ENCODE assay signal across 18 mouse cellular contexts in the genomic region with DNA sequence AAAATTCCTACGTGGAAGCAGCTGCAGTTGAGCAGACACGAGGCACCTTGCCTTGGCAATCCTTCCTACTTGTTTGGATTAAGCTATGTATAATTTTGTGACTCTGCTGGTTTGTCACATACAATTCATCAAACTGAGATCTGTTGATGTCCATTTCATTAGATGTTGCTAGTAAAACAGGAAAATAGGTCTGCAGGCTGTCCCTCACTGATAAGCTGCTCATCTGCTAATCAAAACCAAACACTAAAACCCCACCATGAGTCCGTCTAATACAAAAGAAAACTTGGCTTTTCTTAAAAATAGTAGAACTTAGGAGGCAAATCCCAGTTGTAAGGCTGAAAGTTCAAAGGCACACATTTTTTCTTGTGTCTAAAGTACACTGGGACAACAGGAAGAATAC.
A peak's percentile ranks its signal among the peaks of the same experiment; 100 is the strongest.
DNase-seq lines count a peak whose midpoint lies in the region; ATAC-seq and TF ChIP-seq lines count a peak whose summit lies in the region.
"Had no signal": no experiment of that assay in that cellular context is flagged by ENCODE, and none has a peak within 500 bp of the region (broad histone marks: within the 10 kb centered on the region; RNA-seq: fewer than 3 reads in every experiment).

No protein-coding gene starts in this region.

- 22% methylated on average over 3 of the region's 3 CpGs for WGBS in liver, embryonic 13.5 days (ENCODE audit: insufficient replicate concordance)
- 47% methylated on average over 3 of the region's 3 CpGs for WGBS in liver, postnatal 0 days (ENCODE audit: insufficient replicate concordance)

- no peak overlapping the region for H3K4me3 ChIP-seq in liver, embryonic 13.5 days (replicated peaks)
- no peak overlapping the region for H3K4me3 ChIP-seq in liver, postnatal 0 days (ENCODE audit: low read depth, low read length)
- H3K4me3 ChIP-seq: embryonic facial prominence, embryonic 13.5 days; heart, embryonic 12.5 days; hindbrain, embryonic 12.5 days had no signal

- no peaks in the 10 kb centered on the region for H3K9me3 ChIP-seq in liver, embryonic 13.5 days (replicated peaks)
- H3K9me3 ChIP-seq in liver, postnatal 0 days (ENCODE audit: low read length): no peaks in the 10 kb centered on the region
- H3K9me3 ChIP-seq: embryonic facial prominence, embryonic 13.5 days; heart, embryonic 12.5 days; hindbrain, embryonic 12.5 days had no signal

- DNase-seq in liver, embryonic 13.5 days: peak; percentile 11
- no peak for DNase-seq in liver, postnatal 0 days
- DNase-seq in gastrocnemius, postnatal 10 days: no peak
- no peak for DNase-seq in left cerebral cortex, postnatal 14 days (ENCODE audit: low spot score in 2 of 2)
- DNase-seq in urinary bladder, adult 18-20 months (ENCODE audit: low spot score in 2 of 2): no peak
- DNase-seq: adrenal gland, adult 8-10 months; adrenal gland, postnatal 36 days; cerebellum, adult 11 months; cerebellum, adult 9-10 months; cerebellum, postnatal 25 days; heart, postnatal 36 days had no signal

- TF ChIP-seq CTCF in liver, postnatal 0 days (IDR thresholded peaks at IDR 0.05; ENCODE audit: low read depth): no peak

- peak; percentile 42; the same call in 1 of the 2 replicates for TF ChIP-seq EP300 in liver, postnatal 0 days (IDR thresholded peaks at IDR 0.05; ENCODE audit: low read depth)

- peak; percentile 39; the same call in 1 of the 2 replicates for ATAC-seq in common myeloid progenitor, adult 5-6 weeks (replicated peaks; ENCODE audit: low read depth, poor library complexity, severe bottlenecking)
- peak; percentile 70 for ATAC-seq in liver, embryonic 13.5 days (ENCODE audit: low read depth)
- ATAC-seq in liver, postnatal 0 days: no peak
- ATAC-seq: forebrain, embryonic 14.5 days; hindbrain, embryonic 16.5 days; inflammation-experienced regulatory T-cells, adult 6 months had no signal

- no peaks in the 10 kb centered on the region for H3K36me3 ChIP-seq in liver, embryonic 13.5 days
- H3K36me3 ChIP-seq in liver, postnatal 0 days (replicated peaks; ENCODE audit: insufficient read depth, low read length): no peaks in the 10 kb centered on the region
- H3K36me3 ChIP-seq: embryonic facial prominence, embryonic 13.5 days; heart, embryonic 12.5 days; hindbrain, embryonic 12.5 days had no signal

- intact Hi-C loops in left cerebral cortex, postnatal 14 days (cut with DNase I): no loop called here

- H3K4me1 ChIP-seq in liver, embryonic 13.5 days (replicated peaks): peaks cover 32% of the 10 kb centered on the region
- H3K4me1 ChIP-seq in liver, postnatal 0 days (ENCODE audit: insufficient read depth): no peaks in the 10 kb centered on the region
- H3K4me1 ChIP-seq: embryonic facial prominence, embryonic 13.5 days; heart, embryonic 12.5 days; hindbrain, embryonic 12.5 days had no signal

- no peaks in the 10 kb centered on the region for H3K27me3 ChIP-seq in liver, embryonic 13.5 days
- no peaks in the 10 kb centered on the region for H3K27me3 ChIP-seq in liver, postnatal 0 days (ENCODE audit: insufficient read depth, low read length)
- H3K27me3 ChIP-seq: embryonic facial prominence, embryonic 13.5 days; heart, embryonic 12.5 days; hindbrain, embryonic 12.5 days had no signal

- no peak overlapping the region for H3K9ac ChIP-seq in liver, embryonic 13.5 days
- H3K9ac ChIP-seq in liver, postnatal 0 days (replicated peaks): no peak overlapping the region
- H3K9ac ChIP-seq: embryonic facial prominence, embryonic 13.5 days; heart, embryonic 12.5 days; hindbrain, embryonic 12.5 days had no signal

- H3K4me2 ChIP-seq in liver, embryonic 13.5 days: peak overlapping the region; percentile 15; the same call in 1 of the 2 replicates
- H3K4me2 ChIP-seq in liver, postnatal 0 days (ENCODE audit: low read depth, low read length): no peak overlapping the region
- H3K4me2 ChIP-seq: embryonic facial prominence, embryonic 13.5 days; heart, embryonic 12.5 days; hindbrain, embryonic 12.5 days had no signal

- peak overlapping the region; percentile 58; the same call in 1 of the 2 replicates for H3K27ac ChIP-seq in liver, embryonic 13.5 days
- H3K27ac ChIP-seq in liver, postnatal 0 days (ENCODE audit: low read depth): no peak overlapping the region
- H3K27ac ChIP-seq: embryonic facial prominence, embryonic 13.5 days; hindbrain, embryonic 12.5 days had no signal
